Mouse (Mus musculus): ENCODE measurements around the gene Osbpl2. TPM values are rescaled to one million over a fixed set of nuclear protein-coding genes. Genes with fewer than 3 reads are reported as not detected.

The Osbpl2 gene
- polyA plus RNA-seq, 1 experiment from 2014 or later: 29.6 TPM

GRCm38 (mm10) chr2:180108285-180108684, 10.8 kb upstream of the Osbpl2 start:
- H3K9ac ChIP-seq: no peak overlapping the region
- no peaks in the 10 kb centered on the region for H3K36me3 ChIP-seq
- no peak for ATAC-seq
- H3K27ac ChIP-seq: no peak overlapping the region
- H3K4me3 ChIP-seq (replicated peaks): no peak overlapping the region
- no peaks in the 10 kb centered on the region for H3K9me3 ChIP-seq
- H3K4me2 ChIP-seq (replicated peaks): no peak overlapping the region
- H3K4me1 ChIP-seq (replicated peaks): peaks cover 16% of the 10 kb centered on the region
- WGBS: 61% methylated on average over 6 of the region's 6 CpGs
- peaks cover 27% of the 10 kb centered on the region for H3K27me3 ChIP-seq (replicated peaks)

DNA sequence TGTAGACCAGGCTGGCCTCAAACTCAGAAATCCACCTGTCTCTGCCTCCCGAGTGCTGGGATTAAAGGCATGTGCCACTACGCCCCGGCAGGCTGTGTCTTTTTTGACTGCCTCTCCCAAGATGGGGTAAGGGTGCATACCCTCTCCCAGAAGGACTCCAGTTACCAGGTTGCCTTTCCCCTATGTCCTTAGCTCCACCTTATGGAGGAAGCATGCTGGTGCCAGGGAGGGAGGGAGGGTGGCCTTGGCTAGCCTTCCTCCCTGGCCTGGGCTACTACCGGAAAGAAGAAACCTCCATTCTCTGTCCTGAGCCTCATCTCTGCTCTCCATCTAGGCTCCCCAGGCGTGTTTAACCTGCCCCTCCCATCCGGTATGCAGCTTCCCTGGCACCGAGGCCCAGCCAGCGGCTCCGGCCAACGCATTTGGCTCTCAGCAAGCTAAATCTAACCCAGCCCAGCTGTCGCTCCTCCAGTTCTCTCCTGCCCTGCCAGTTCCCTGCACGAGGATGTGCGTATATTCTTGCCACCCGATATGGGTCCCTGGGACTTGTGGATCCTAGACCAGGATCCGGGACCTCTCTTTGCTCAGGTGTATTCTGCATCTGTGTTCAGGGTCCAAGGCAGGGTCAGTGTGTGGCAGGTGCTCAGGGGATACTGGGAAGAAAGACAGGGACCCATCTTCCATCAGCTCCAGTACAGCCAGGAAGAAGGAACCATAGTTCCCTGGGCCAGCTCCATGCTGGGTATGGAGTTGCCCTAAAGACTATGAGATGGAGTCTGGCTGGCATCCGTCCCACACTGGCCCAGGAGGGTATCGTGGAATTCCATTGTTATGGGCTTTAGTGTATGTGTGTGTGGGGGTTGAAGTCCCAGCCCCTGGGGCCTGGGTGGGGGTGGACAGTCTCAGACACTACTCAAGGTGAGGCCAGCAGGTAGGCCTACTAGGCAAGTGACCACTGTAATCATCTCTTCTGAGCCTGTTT, 4.9 kb upstream of the Osbpl2 start:
- WGBS: 59% methylated on average over 17 of the region's 17 CpGs
- H3K4me2 ChIP-seq (replicated peaks): no peak overlapping the region
- no peaks in the 10 kb centered on the region for H3K36me3 ChIP-seq
- H3K27ac ChIP-seq: no peak overlapping the region
- no peak overlapping the region for H3K4me3 ChIP-seq (replicated peaks)
- H3K27me3 ChIP-seq (replicated peaks): no peaks in the 10 kb centered on the region
- H3K4me1 ChIP-seq (replicated peaks): peaks cover 16% of the 10 kb centered on the region
- H3K9me3 ChIP-seq: no peaks in the 10 kb centered on the region
- no peak overlapping the region for H3K9ac ChIP-seq
- no peak for ATAC-seq

GRCm38 (mm10) chr2:180115279-180115678, 3.8 kb upstream of the Osbpl2 start:
- H3K9me3 ChIP-seq: no peaks in the 10 kb centered on the region
- H3K4me1 ChIP-seq (replicated peaks): peaks cover 21% of the 10 kb centered on the region
- no peak overlapping the region for H3K4me3 ChIP-seq (replicated peaks)
- ATAC-seq: no peak
- 42% methylated on average over 6 of the region's 6 CpGs for WGBS
- H3K27me3 ChIP-seq (replicated peaks): no peaks in the 10 kb centered on the region
- H3K27ac ChIP-seq: no peak overlapping the region
- H3K4me2 ChIP-seq (replicated peaks): no peak overlapping the region
- no peak overlapping the region for H3K9ac ChIP-seq
- H3K36me3 ChIP-seq: no peaks in the 10 kb centered on the region

- no peaks in the 10 kb centered on the region for H3K36me3 ChIP-seq
- H3K4me1 ChIP-seq (replicated peaks): peaks cover 21% of the 10 kb centered on the region
- 70% methylated on average over 10 of the region's 10 CpGs for WGBS
- no peaks in the 10 kb centered on the region for H3K27me3 ChIP-seq (replicated peaks)
- H3K9ac ChIP-seq: no peak overlapping the region
- no peaks in the 10 kb centered on the region for H3K9me3 ChIP-seq
- no peak overlapping the region for H3K4me2 ChIP-seq (replicated peaks)
- ATAC-seq: no peak
- H3K27ac ChIP-seq: no peak overlapping the region
- H3K4me3 ChIP-seq (replicated peaks): no peak overlapping the region
Measured at GRCm38 (mm10) chr2:180116081-180116493, 3.0 kb upstream of the Osbpl2 start.

GRCm38 (mm10) chr2:180116741-180117484, 2.2 kb upstream of the Osbpl2 start:
- no peak overlapping the region for H3K27ac ChIP-seq
- no peaks in the 10 kb centered on the region for H3K27me3 ChIP-seq (replicated peaks)
- H3K4me1 ChIP-seq (replicated peaks): peaks cover 21% of the 10 kb centered on the region
- no peaks in the 10 kb centered on the region for H3K9me3 ChIP-seq
- WGBS: 76% methylated on average over 8 of the region's 8 CpGs
- no peak for ATAC-seq
- H3K4me3 ChIP-seq (replicated peaks): no peak overlapping the region
- H3K36me3 ChIP-seq: no peaks in the 10 kb centered on the region
- no peak overlapping the region for H3K9ac ChIP-seq
- H3K4me2 ChIP-seq (replicated peaks): no peak overlapping the region

GRCm38 (mm10) chr2:180117485-180118194, 1.5 kb upstream of the Osbpl2 start:
- Histone ChIP-seq H3K27me3 (replicated peaks) (no peaks in the 10 kb centered on the region), H3K27ac (0 out of 2 replicates have a peak overlapping the region, but pooled peaks have one; percentile 71), H3K4me2 (replicated peaks) (peak overlapping the region; percentile 88), H3K4me3 (replicated peaks) (no peak overlapping the region), H3K9ac (no peak overlapping the region), H3K36me3 (no peaks in the 10 kb centered on the region), H3K9me3 (no peaks in the 10 kb centered on the region), H3K4me1 (replicated peaks) (peaks cover 21% of the 10 kb centered on the region)
- no peak for ATAC-seq
- 9% methylated on average over 13 of the region's 13 CpGs for WGBS

GRCm38 (mm10) chr2:180119439-180120291, 559 bp downstream of the Osbpl2 start:
- peak; percentile 55 for ATAC-seq
- no peaks in the 10 kb centered on the region for H3K9me3 ChIP-seq
- H3K4me2 ChIP-seq (replicated peaks): peak overlapping the region; percentile 89

GRCm38 (mm10) chr2:180120292-180120761, 1.2 kb downstream of the Osbpl2 start:
- Histone ChIP-seq H3K27ac (no peak overlapping the region), H3K9ac (peak overlapping the region; percentile 88), H3K36me3 (no peaks in the 10 kb centered on the region), H3K9me3 (no peaks in the 10 kb centered on the region), H3K4me3 (replicated peaks) (peak overlapping the region; percentile 94), H3K4me2 (replicated peaks) (peak overlapping the region; percentile 89), H3K4me1 (replicated peaks) (peaks cover 21% of the 10 kb centered on the region), H3K27me3 (replicated peaks) (no peaks in the 10 kb centered on the region)
- WGBS: 64% methylated on average over 5 of the region's 5 CpGs
- no peak for ATAC-seq

More at GRCm38 (mm10) chr2:180119439-180120291, 559 bp downstream of the Osbpl2 start:
- Histone ChIP-seq H3K9ac (peak overlapping the region; percentile 88), H3K4me1 (replicated peaks) (peaks cover 21% of the 10 kb centered on the region), H3K27ac (peak overlapping the region; percentile 73), H3K36me3 (no peaks in the 10 kb centered on the region), H3K27me3 (replicated peaks) (no peaks in the 10 kb centered on the region), H3K4me3 (replicated peaks) (peak overlapping the region; percentile 94)
- under 1% methylated on average over 60 of the region's 68 CpGs for WGBS

GRCm38 (mm10) chr2:180124192-180124591, 5.1 kb downstream of the Osbpl2 start:
- Histone ChIP-seq H3K27ac (no peak overlapping the region), H3K27me3 (replicated peaks) (no peaks in the 10 kb centered on the region), H3K36me3 (no peaks in the 10 kb centered on the region), H3K4me3 (replicated peaks) (no peak overlapping the region), H3K9ac (no peak overlapping the region), H3K9me3 (no peaks in the 10 kb centered on the region), H3K4me1 (replicated peaks) (peaks cover 8% of the 10 kb centered on the region), H3K4me2 (replicated peaks) (no peak overlapping the region)
- no peak for ATAC-seq
- WGBS: 88% methylated on average over 2 of the region's 2 CpGs

- H3K36me3 ChIP-seq: no peaks in the 10 kb centered on the region
- H3K9me3 ChIP-seq: no peaks in the 10 kb centered on the region
- no peak for ATAC-seq
- no peak overlapping the region for H3K4me3 ChIP-seq (replicated peaks)
- WGBS: 25% methylated on average over 4 of the region's 4 CpGs
- no peak overlapping the region for H3K27ac ChIP-seq
- peaks cover 3% of the 10 kb centered on the region; the same call in 1 of the 2 replicates for H3K4me1 ChIP-seq (replicated peaks)
- H3K27me3 ChIP-seq (replicated peaks): no peaks in the 10 kb centered on the region
- no peak overlapping the region for H3K9ac ChIP-seq
- no peak overlapping the region for H3K4me2 ChIP-seq (replicated peaks)
Measured at GRCm38 (mm10) chr2:180126195-180126594, 7.1 kb downstream of the Osbpl2 start.

- peaks cover 3% of the 10 kb centered on the region; the same call in 1 of the 2 replicates for H3K4me1 ChIP-seq (replicated peaks)
- no peaks in the 10 kb centered on the region for H3K36me3 ChIP-seq
- no peak overlapping the region for H3K4me2 ChIP-seq (replicated peaks)
- H3K9me3 ChIP-seq: no peaks in the 10 kb centered on the region
- WGBS: 79% methylated on average over 1 of the region's 1 CpGs
- H3K9ac ChIP-seq: no peak overlapping the region
- H3K4me3 ChIP-seq (replicated peaks): no peak overlapping the region
- no peak overlapping the region for H3K27ac ChIP-seq
- ATAC-seq: no peak
- no peaks in the 10 kb centered on the region for H3K27me3 ChIP-seq (replicated peaks)
Measured at GRCm38 (mm10) chr2:180127675-180128074, 8.6 kb downstream of the Osbpl2 start.
